Mouse (Mus musculus) left cerebral cortex, postnatal 14 days (tissue): ENCODE measurements at regions not wholly inside any gene's neighbourhood (a gene's known extent, or its start where the extent isn't known, plus 50 kb on each side); places are given as distances from the start of the nearest gene placed in this dataset.

Experiments
- DNase-seq, 2 experiments: peaks; one replicate each; pipeline ENCODE4 v3.0.0; 2021 to 2022; ENCODE audit warnings: low spot score in 2 of 2, mixed read lengths in 1 of 2
- intact Hi-C: fragments of 180-260 bp; cut with DNase I; formaldehyde crosslinking; loops from one replicate; pipeline ENCODE4 v1.15.1; 2025

DNA sequence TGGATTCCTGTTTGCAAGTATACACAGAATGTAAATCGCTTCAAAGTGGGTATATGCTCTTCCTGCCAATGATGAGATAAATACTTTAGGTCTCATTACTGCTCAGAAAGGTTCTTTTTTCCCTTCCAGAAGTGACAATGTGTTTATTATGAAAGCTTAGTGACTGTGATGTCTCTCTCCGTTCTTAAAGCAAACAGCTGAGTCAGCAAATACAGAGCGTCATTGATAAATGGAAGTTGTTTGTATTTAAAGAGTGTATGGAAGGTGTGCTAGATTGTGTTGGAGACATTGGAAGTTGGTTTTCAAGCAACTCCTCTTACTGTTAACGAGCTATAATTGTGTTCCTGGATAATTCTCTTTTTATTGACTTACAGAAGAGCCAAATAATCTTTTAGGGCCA, 408.0 kb downstream of the Prr30 start:
- no peak for DNase-seq
- intact Hi-C loops, result no loop called here

DNA sequence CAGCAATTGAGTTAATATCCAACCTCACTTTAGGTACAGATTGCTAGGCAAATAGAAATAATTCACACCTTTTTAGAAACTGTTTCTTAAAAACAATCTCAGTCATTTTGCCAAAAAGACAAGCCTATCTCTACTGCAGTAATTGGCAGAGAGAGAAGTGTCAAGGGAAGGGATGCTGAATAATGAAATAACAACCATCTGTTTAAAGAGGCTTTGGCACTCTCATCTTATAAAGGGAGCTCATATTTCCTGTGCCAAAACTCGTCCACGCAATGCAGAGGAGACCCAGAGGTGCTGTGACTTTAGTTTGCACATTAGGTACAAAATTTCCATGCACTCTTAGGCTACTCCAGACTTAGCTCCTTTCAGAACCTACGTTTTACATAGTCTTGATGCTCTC, 418.2 kb downstream of the Prr30 start:
- intact Hi-C loops, result no loop called here
- no peak for DNase-seq

DNA sequence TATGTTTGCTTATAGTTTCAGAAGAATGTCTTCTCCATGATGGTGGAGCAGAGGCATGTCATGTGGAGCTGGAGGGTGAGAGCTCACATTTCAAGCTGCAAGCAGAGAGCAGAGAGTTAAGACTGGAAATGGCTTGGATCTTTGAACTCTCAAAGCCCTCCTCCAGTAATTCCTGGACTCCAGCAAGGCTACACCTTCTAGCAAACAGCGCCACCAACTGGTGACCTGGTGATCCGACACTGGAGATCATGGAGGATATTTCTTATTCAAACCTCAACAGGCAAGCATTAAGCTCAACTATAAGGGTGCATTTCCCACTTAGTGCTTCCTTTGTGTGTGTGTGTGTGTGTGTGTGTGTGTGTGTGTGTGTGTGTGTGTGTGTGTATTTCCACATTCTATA, 446.2 kb downstream of the Prr30 start:
- DNase-seq, result no peak
- intact Hi-C loops, result no loop called here

DNA sequence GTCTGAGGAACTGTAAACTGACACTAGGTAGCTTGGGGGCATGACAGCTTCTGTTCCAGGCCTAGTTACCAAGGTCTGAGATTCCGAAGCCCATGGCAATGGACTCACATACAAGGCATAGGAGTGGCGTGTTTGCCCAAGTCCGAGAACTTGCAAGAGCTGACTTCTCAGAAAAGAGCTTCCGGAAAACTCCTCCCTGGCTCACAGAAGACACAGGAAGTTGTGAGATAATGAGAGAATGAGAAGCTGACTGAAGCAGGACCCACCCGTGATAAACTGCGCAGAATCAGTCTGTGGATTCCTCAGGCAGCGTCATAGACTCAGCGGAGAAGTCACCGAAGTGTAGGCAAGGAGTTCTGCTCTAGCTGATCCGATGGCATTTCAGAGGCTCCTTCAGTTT, 447.4 kb downstream of the Prr30 start:
- intact Hi-C loops, result no loop called here

GRCm38 (mm10) chr14:100749737-100750541, 450.2 kb downstream of the Prr30 start:
- intact Hi-C loops, result no loop called here
- peak; percentile 70 to 71 for DNase-seq

More for the DNA sequence above, 447.4 kb downstream of the Prr30 start:
- DNase-seq, result no peak

- DNase-seq, result no peak
- intact Hi-C loops, result no loop called here
Observed at GRCm38 (mm10) chr14:100735276-100735675, 450.8 kb upstream of the Klf12 start.

DNA sequence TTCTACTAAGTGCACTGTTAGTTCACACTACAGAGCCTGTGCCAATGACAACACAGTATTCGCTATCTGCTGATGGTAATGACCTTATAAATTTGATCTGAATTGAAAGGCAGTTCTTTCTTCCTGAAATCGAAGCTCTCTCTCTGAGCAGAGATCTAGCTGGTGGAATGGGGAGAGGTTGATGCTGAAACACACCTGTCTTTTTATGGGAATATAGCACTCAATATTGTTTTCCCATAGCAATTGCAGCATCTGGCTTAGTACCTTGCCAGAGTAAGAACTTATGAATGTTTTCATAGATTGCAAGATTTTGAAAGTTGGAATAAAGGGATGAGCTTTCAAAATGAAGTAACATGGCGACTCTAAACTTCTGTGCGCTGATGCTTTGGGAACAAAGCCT, 444.0 kb upstream of the Klf12 start:
- intact Hi-C loops, result no loop called here
- DNase-seq, result no peak

DNA sequence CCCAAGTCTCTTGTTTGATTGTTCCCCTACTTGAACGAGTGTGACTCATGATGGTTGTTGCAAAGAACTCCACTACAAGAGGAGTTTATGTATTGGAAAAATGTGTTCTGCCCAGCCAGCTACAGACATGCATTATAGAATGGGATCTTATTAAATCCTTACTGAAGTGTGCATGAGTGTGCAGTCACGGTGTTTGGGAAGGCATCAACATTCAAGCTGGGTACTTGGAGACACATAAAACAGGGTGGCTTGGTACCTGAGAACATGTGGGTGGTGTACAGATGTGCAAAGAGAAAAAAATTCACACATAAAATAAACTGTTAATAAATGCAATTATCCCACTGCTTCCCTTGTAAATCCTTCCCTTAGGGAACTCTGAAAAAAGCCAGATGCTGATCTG, 443.2 kb upstream of the Klf12 start:
- intact Hi-C loops, result no loop called here
- DNase-seq, result no peak

DNA sequence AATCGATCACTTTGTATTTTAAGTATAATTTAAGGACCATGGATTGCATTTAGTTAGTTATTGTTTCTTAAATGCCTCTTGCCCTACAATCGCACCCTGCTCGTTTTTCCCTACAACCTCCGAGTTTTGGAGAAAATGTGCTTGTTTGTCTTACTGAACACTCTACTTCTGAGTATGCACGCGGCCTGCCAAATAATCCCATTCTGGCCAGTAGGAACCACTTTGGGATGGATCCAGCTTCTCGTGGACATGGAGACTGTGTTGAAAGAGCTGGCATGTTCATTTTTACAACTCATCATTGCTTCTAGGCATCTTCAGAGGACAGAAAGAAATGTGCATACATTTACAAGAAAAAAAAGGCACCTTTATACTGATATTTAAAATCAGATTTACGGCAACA, 440.5 kb upstream of the Klf12 start:
- no peak for DNase-seq
- intact Hi-C loops, result no loop called here

GRCm38 (mm10) chr14:100720667-100721066, 436.2 kb upstream of the Klf12 start:
- no peak for DNase-seq
- intact Hi-C loops, result no loop called here

- intact Hi-C loops, result no loop called here
- no peak for DNase-seq
Observed at GRCm38 (mm10) chr14:100714952-100715351, 430.5 kb upstream of the Klf12 start.

- DNase-seq, result no peak
- intact Hi-C loops, result no loop called here
Observed at GRCm38 (mm10) chr14:100713999-100714471, 429.6 kb upstream of the Klf12 start.

- DNase-seq, result no peak
Observed at GRCm38 (mm10) chr14:100713592-100713991, 429.1 kb upstream of the Klf12 start.

GRCm38 (mm10) chr14:100665361-100665955, 381.0 kb upstream of the Klf12 start:
- DNase-seq, result no peak
- intact Hi-C loops, result no loop called here

More at GRCm38 (mm10) chr14:100713592-100713991, 429.1 kb upstream of the Klf12 start:
- intact Hi-C loops, result no loop called here

- intact Hi-C loops, result no loop called here
Observed at GRCm38 (mm10) chr14:100664180-100664579, 379.7 kb upstream of the Klf12 start.

GRCm38 (mm10) chr14:100642076-100642475, 357.6 kb upstream of the Klf12 start:
- no peak for DNase-seq
- intact Hi-C loops, result no loop called here

More at GRCm38 (mm10) chr14:100664180-100664579, 379.7 kb upstream of the Klf12 start:
- DNase-seq, result no peak

- no peak for DNase-seq
- intact Hi-C loops, result no loop called here
Observed at GRCm38 (mm10) chr14:100634521-100634920, 350.0 kb upstream of the Klf12 start.

DNA sequence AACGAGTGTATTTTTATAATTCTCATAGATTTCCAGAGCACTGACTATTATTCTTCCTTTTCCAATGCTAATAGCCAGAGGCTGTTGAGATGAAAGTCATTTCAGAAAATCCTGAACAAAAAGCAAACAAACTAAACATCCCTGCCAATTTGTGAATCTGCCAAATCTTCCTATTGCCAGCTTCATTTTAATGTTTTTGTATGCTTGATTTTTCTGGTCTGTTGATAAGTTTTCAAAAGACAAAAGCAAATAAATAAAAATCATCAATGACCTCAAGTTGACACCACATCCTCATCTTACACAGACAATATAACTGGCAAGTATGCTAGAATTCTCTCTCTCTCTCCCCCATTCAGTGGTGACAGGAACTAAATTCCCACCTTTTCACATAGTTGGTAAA, 347.2 kb upstream of the Klf12 start:
- intact Hi-C loops, result no loop called here

GRCm38 (mm10) chr14:100630197-100630596, 345.7 kb upstream of the Klf12 start:
- intact Hi-C loops, result no loop called here
- no peak for DNase-seq

More for the DNA sequence above, 347.2 kb upstream of the Klf12 start:
- no peak for DNase-seq

- no peak for DNase-seq
- intact Hi-C loops, result no loop called here
Observed at GRCm38 (mm10) chr14:100627523-100627922, 343.0 kb upstream of the Klf12 start.

GRCm38 (mm10) chr14:100619656-100620030, 335.2 kb upstream of the Klf12 start:
- DNase-seq, result no peak
- intact Hi-C loops, result no loop called here
